Mouse (Mus musculus): ENCODE measurements around the gene Boll. TPM values are rescaled to one million over a fixed set of nuclear protein-coding genes. Genes with fewer than 3 reads are reported as not detected.

The Boll gene
- polyA plus RNA-seq, 1 experiment from 2014 or later, result 0.55 TPM

GRCm38 (mm10) chr1:55215185-55215813 lies 148.0 kb downstream of the Boll start:
- Histone ChIP-seq H3K4me1 (replicated peaks) (0 out of 2 replicates have a peak, but pooled peaks cover 2% of the 10 kb centered on the region), H3K27me3 (peaks cover 4% of the 10 kb centered on the region; the same call in 1 of the 2 replicates), H3K27ac (no peak overlapping the region), H3K9me3 (no peaks in the 10 kb centered on the region), H3K4me3 (replicated peaks) (no peak overlapping the region), H3K36me3 (no peaks in the 10 kb centered on the region), H3K4me2 (replicated peaks) (no peak overlapping the region), H3K9ac (replicated peaks) (no peak overlapping the region)
- no peak for ATAC-seq
- 64% methylated on average over 11 of the region's 11 CpGs for WGBS

- no peak overlapping the region for H3K9ac ChIP-seq (replicated peaks)
- H3K36me3 ChIP-seq, result no peaks in the 10 kb centered on the region
- WGBS, result 93% methylated on average over 6 of the region's 6 CpGs
- no peak overlapping the region for H3K4me3 ChIP-seq (replicated peaks)
- 0 out of 2 replicates have a peak, but pooled peaks cover 3% of the 10 kb centered on the region for H3K4me1 ChIP-seq (replicated peaks)
- H3K27ac ChIP-seq, result no peak overlapping the region
- peaks cover 4% of the 10 kb centered on the region; the same call in 1 of the 2 replicates for H3K27me3 ChIP-seq
- no peak overlapping the region for H3K4me2 ChIP-seq (replicated peaks)
- H3K9me3 ChIP-seq, result no peaks in the 10 kb centered on the region
- no peak for ATAC-seq
These were observed 149.3 kb downstream of the Boll start for GRCm38 (mm10) chr1:55213936-55214335.

- no peak for ATAC-seq
- Histone ChIP-seq H3K27ac (no peak overlapping the region), H3K4me2 (replicated peaks) (no peak overlapping the region), H3K4me1 (replicated peaks) (0 out of 2 replicates have a peak, but pooled peaks cover 3% of the 10 kb centered on the region), H3K36me3 (no peaks in the 10 kb centered on the region), H3K27me3 (peaks cover 4% of the 10 kb centered on the region; the same call in 1 of the 2 replicates), H3K4me3 (replicated peaks) (no peak overlapping the region), H3K9ac (replicated peaks) (no peak overlapping the region), H3K9me3 (no peaks in the 10 kb centered on the region)
- whole genome bisulfite sequencing, result 80% methylated on average over 6 of the region's 6 CpGs
These were observed 149.8 kb downstream of the Boll start for GRCm38 (mm10) chr1:55213475-55213874.

- ATAC-seq, result no peak
- H3K27me3 ChIP-seq, result peaks cover 4% of the 10 kb centered on the region; the same call in 1 of the 2 replicates
- WGBS, result 80% methylated on average over 4 of the region's 4 CpGs
These were observed 150.5 kb downstream of the Boll start for GRCm38 (mm10) chr1:55212771-55213170.

GRCm38 (mm10) chr1:55211081-55211480 lies 152.2 kb downstream of the Boll start:
- no peak for ATAC-seq
- peaks cover 4% of the 10 kb centered on the region; the same call in 1 of the 2 replicates for H3K27me3 ChIP-seq
- WGBS, result 75% methylated on average over 8 of the region's 8 CpGs

More at GRCm38 (mm10) chr1:55212771-55213170, 150.5 kb downstream of the Boll start:
- Histone ChIP-seq H3K9me3 (no peaks in the 10 kb centered on the region), H3K36me3 (no peaks in the 10 kb centered on the region), H3K9ac (replicated peaks) (no peak overlapping the region), H3K27ac (no peak overlapping the region), H3K4me3 (replicated peaks) (no peak overlapping the region), H3K4me1 (replicated peaks) (0 out of 2 replicates have a peak, but pooled peaks cover 3% of the 10 kb centered on the region), H3K4me2 (replicated peaks) (no peak overlapping the region)

GRCm38 (mm10) chr1:55210202-55210965 lies 152.9 kb downstream of the Boll start:
- WGBS, result 59% methylated on average over 12 of the region's 12 CpGs
- H3K4me2 ChIP-seq (replicated peaks), result no peak overlapping the region
- peaks cover 10% of the 10 kb centered on the region; the same call in 1 of the 2 replicates for H3K4me1 ChIP-seq (replicated peaks)
- no peak overlapping the region for H3K27ac ChIP-seq
- H3K9me3 ChIP-seq, result no peaks in the 10 kb centered on the region
- no peaks in the 10 kb centered on the region for H3K36me3 ChIP-seq
- peaks cover 4% of the 10 kb centered on the region; the same call in 1 of the 2 replicates for H3K27me3 ChIP-seq
- no peak overlapping the region for H3K4me3 ChIP-seq (replicated peaks)
- H3K9ac ChIP-seq (replicated peaks), result no peak overlapping the region
- no peak for ATAC-seq

More at GRCm38 (mm10) chr1:55211081-55211480, 152.2 kb downstream of the Boll start:
- Histone ChIP-seq H3K4me1 (replicated peaks) (peaks cover 6% of the 10 kb centered on the region; the same call in 1 of the 2 replicates), H3K4me3 (replicated peaks) (no peak overlapping the region), H3K27ac (no peak overlapping the region), H3K9me3 (no peaks in the 10 kb centered on the region), H3K4me2 (replicated peaks) (no peak overlapping the region), H3K9ac (replicated peaks) (no peak overlapping the region), H3K36me3 (no peaks in the 10 kb centered on the region)

- Histone ChIP-seq H3K27ac (no peak overlapping the region), H3K9me3 (no peaks in the 10 kb centered on the region), H3K9ac (replicated peaks) (no peak overlapping the region), H3K4me1 (replicated peaks) (peaks cover 12% of the 10 kb centered on the region; the same call in 1 of the 2 replicates), H3K4me2 (replicated peaks) (no peak overlapping the region), H3K36me3 (no peaks in the 10 kb centered on the region), H3K27me3 (peaks cover 4% of the 10 kb centered on the region; the same call in 1 of the 2 replicates), H3K4me3 (replicated peaks) (no peak overlapping the region)
- WGBS, result 84% methylated on average over 5 of the region's 5 CpGs
- ATAC-seq, result no peak
These were observed 154.6 kb downstream of the Boll start for GRCm38 (mm10) chr1:55208500-55209140.

GRCm38 (mm10) chr1:55207561-55207960 lies 155.7 kb downstream of the Boll start:
- H3K27me3 ChIP-seq, result peaks cover 4% of the 10 kb centered on the region; the same call in 1 of the 2 replicates
- no peak overlapping the region for H3K9ac ChIP-seq (replicated peaks)
- WGBS, result 88% methylated on average over 6 of the region's 6 CpGs
- H3K9me3 ChIP-seq, result no peaks in the 10 kb centered on the region
- H3K4me1 ChIP-seq (replicated peaks), result peaks cover 13% of the 10 kb centered on the region; the same call in 1 of the 2 replicates
- ATAC-seq, result no peak
- no peaks in the 10 kb centered on the region for H3K36me3 ChIP-seq
- no peak overlapping the region for H3K27ac ChIP-seq
- no peak overlapping the region for H3K4me2 ChIP-seq (replicated peaks)
- H3K4me3 ChIP-seq (replicated peaks), result no peak overlapping the region

GRCm38 (mm10) chr1:55205808-55206327 lies 157.4 kb downstream of the Boll start:
- 23% methylated on average over 5 of the region's 5 CpGs for WGBS
- H3K9ac ChIP-seq (replicated peaks), result no peak overlapping the region
- ATAC-seq, result no peak
- H3K27me3 ChIP-seq, result peaks cover 4% of the 10 kb centered on the region; the same call in 1 of the 2 replicates
- peaks cover 23% of the 10 kb centered on the region for H3K4me1 ChIP-seq (replicated peaks)
- H3K4me2 ChIP-seq (replicated peaks), result no peak overlapping the region
- no peak overlapping the region for H3K4me3 ChIP-seq (replicated peaks)
- no peaks in the 10 kb centered on the region for H3K36me3 ChIP-seq
- H3K9me3 ChIP-seq, result no peaks in the 10 kb centered on the region
- no peak overlapping the region for H3K27ac ChIP-seq

- Histone ChIP-seq H3K27ac (peak overlapping the region; percentile 14; the same call in 1 of the 2 replicates), H3K4me3 (replicated peaks) (no peak overlapping the region), H3K4me1 (replicated peaks) (peaks cover 25% of the 10 kb centered on the region), H3K4me2 (replicated peaks) (no peak overlapping the region), H3K9ac (replicated peaks) (0 out of 2 replicates have a peak overlapping the region, but pooled peaks have one; percentile 19), H3K9me3 (no peaks in the 10 kb centered on the region), H3K36me3 (no peaks in the 10 kb centered on the region), H3K27me3 (0 out of 2 replicates have a peak, but pooled peaks cover 6% of the 10 kb centered on the region)
- ATAC-seq, result no peak; the same call in 1 of the 2 replicates
- WGBS, result 65% methylated on average over 18 of the region's 18 CpGs
These were observed 161.2 kb downstream of the Boll start for GRCm38 (mm10) chr1:55201850-55202752.

GRCm38 (mm10) chr1:55198719-55199118 lies 164.6 kb downstream of the Boll start:
- no peaks in the 10 kb centered on the region for H3K36me3 ChIP-seq
- peaks cover 12% of the 10 kb centered on the region; the same call in 1 of the 2 replicates for H3K27me3 ChIP-seq
- no peak overlapping the region for H3K27ac ChIP-seq
- 8% methylated on average over 3 of the region's 3 CpGs for WGBS
- H3K4me2 ChIP-seq (replicated peaks), result no peak overlapping the region
- H3K9ac ChIP-seq (replicated peaks), result no peak overlapping the region
- peak; percentile 10; the same call in 1 of the 2 replicates for ATAC-seq
- H3K9me3 ChIP-seq, result no peaks in the 10 kb centered on the region
- peaks cover 33% of the 10 kb centered on the region for H3K4me1 ChIP-seq (replicated peaks)
- H3K4me3 ChIP-seq (replicated peaks), result no peak overlapping the region

Data from midbrain, embryonic 13.5 days (tissue).